Mouse (Mus musculus) megakaryocyte progenitor cell, adult 5-6 weeks (primary cell): ENCODE data around the gene Zbtb38. TPM values are rescaled to one million over a fixed set of nuclear protein-coding genes. Genes with fewer than 3 reads are reported as not detected.

Experiments
- ATAC-seq: replicated peaks from 2 replicates; pipeline ENCODE4 v1.8.0; 2016; ENCODE audit warnings: mild to moderate bottlenecking, moderate TSS enrichment, inconsistent platforms; ENCODE audit not compliant: poor library complexity
- total RNA-seq, 2 experiments: library from RNA; stranded (forward) in 1 of 2; stranded (reverse) in 1 of 2; fragments of 157-497, 149-512 nt in 1 of 2; fragments of 200-1000 nt in 1 of 2; gene quantifications; 2 replicates each; pipeline versions ENCODE4 v1.2.3 to v1.2.4; 2015 to 2017

The Zbtb38 gene
- total RNA-seq, 2 experiments from 2014 or later, result 24.2 to 27.8 TPM

GRCm38 (mm10) chr9:96732644-96733424, 19.8 kb downstream of the Zbtb38 start:
- ATAC-seq, result no peak

GRCm38 (mm10) chr9:96731961-96732511, 20.6 kb downstream of the Zbtb38 start:
- ATAC-seq, result peak; percentile 29; the same call in 1 of the 2 replicates

GRCm38 (mm10) chr9:96731039-96731895, 21.4 kb downstream of the Zbtb38 start:
- no peak for ATAC-seq

GRCm38 (mm10) chr9:96730311-96730625, 22.4 kb downstream of the Zbtb38 start:
- no peak for ATAC-seq

GRCm38 (mm10) chr9:96729537-96730310, 22.9 kb downstream of the Zbtb38 start:
- ATAC-seq, result no peak

GRCm38 (mm10) chr9:96728338-96729162, 24.1 kb downstream of the Zbtb38 start:
- no peak for ATAC-seq

GRCm38 (mm10) chr9:96727688-96728087, 24.9 kb downstream of the Zbtb38 start:
- ATAC-seq, result no peak

GRCm38 (mm10) chr9:96726336-96727131, 26.1 kb downstream of the Zbtb38 start:
- no peak for ATAC-seq

GRCm38 (mm10) chr9:96725582-96726320, 26.9 kb downstream of the Zbtb38 start:
- peak; percentile 42 for ATAC-seq

GRCm38 (mm10) chr9:96723650-96724049, 29.0 kb downstream of the Zbtb38 start:
- ATAC-seq, result peak; percentile 21; the same call in 1 of the 2 replicates

- ATAC-seq, result no peak
These were observed 31.4 kb downstream of the Zbtb38 start for GRCm38 (mm10) chr9:96721163-96721799.

- ATAC-seq, result no peak
These were observed 32.0 kb downstream of the Zbtb38 start for GRCm38 (mm10) chr9:96720510-96721162.

GRCm38 (mm10) chr9:96719408-96720158, 33.0 kb downstream of the Zbtb38 start:
- ATAC-seq, result peak; percentile 75

- ATAC-seq, result no peak
These were observed 33.7 kb downstream of the Zbtb38 start for GRCm38 (mm10) chr9:96718888-96719287.

GRCm38 (mm10) chr9:96718402-96718798, 34.2 kb downstream of the Zbtb38 start:
- ATAC-seq, result no peak

- no peak for ATAC-seq
These were observed 34.8 kb downstream of the Zbtb38 start for GRCm38 (mm10) chr9:96717698-96718401.
